Mouse (Mus musculus): ENCODE results near the gene Myof. TPM values are rescaled to one million over a fixed set of nuclear protein-coding genes. Genes with fewer than 3 reads are reported as not detected.

The Myof gene
- polyA plus RNA-seq, 1 experiment from 2014 or later: 4.4 TPM

- no peaks in the 10 kb centered on the region for H3K9me3 ChIP-seq (ENCODE audit: control insufficient read depth, low read length)
- no peak overlapping the region for H3K4me3 ChIP-seq (ENCODE audit: low read depth, low read length)
- H3K27me3 ChIP-seq (replicated peaks; ENCODE audit: control insufficient read depth, insufficient read depth, low read length): peaks cover 8% of the 10 kb centered on the region; the same call in 1 of the 2 replicates
- H3K36me3 ChIP-seq (ENCODE audit: control insufficient read depth, insufficient read depth, low read length): no peaks in the 10 kb centered on the region
- WGBS: 50% methylated on average over 2 of the region's 2 CpGs
- DNase-seq (ENCODE audit: low spot score): no peak
- peaks cover 8% of the 10 kb centered on the region; the same call in 1 of the 2 replicates for H3K4me1 ChIP-seq (replicated peaks; ENCODE audit: control insufficient read depth, insufficient read depth, low read length)
- no peak for ATAC-seq (replicated peaks; ENCODE audit: low FRiP score)
- no peak overlapping the region for H3K9ac ChIP-seq (ENCODE audit: low read depth, low read length)
- H3K27ac ChIP-seq (ENCODE audit: low read depth, low read length): no peak overlapping the region
- H3K4me2 ChIP-seq: no peak overlapping the region
Observed at GRCm38 (mm10) chr19:38033735-38034057, 9.7 kb downstream of the Myof start.

- no peak overlapping the region for H3K4me2 ChIP-seq
- peaks cover 8% of the 10 kb centered on the region; the same call in 1 of the 2 replicates for H3K4me1 ChIP-seq (replicated peaks; ENCODE audit: control insufficient read depth, insufficient read depth, low read length)
- H3K9me3 ChIP-seq (ENCODE audit: control insufficient read depth, low read length): no peaks in the 10 kb centered on the region
- no peak overlapping the region for H3K27ac ChIP-seq (ENCODE audit: low read depth, low read length)
- ATAC-seq (replicated peaks; ENCODE audit: low FRiP score) (no peak), DNase-seq (ENCODE audit: low spot score) (no peak)
- WGBS: 66% methylated on average over 15 of the region's 15 CpGs
- H3K4me3 ChIP-seq (ENCODE audit: low read depth, low read length): no peak overlapping the region
- H3K36me3 ChIP-seq (ENCODE audit: control insufficient read depth, insufficient read depth, low read length): no peaks in the 10 kb centered on the region
- H3K27me3 ChIP-seq (replicated peaks; ENCODE audit: control insufficient read depth, insufficient read depth, low read length): peaks cover 8% of the 10 kb centered on the region; the same call in 1 of the 2 replicates
- no peak overlapping the region for H3K9ac ChIP-seq (ENCODE audit: low read depth, low read length)
Observed at GRCm38 (mm10) chr19:38032993-38033734, 10.2 kb downstream of the Myof start.

- Histone ChIP-seq H3K27me3 (replicated peaks; ENCODE audit: control insufficient read depth, insufficient read depth, low read length) (peaks cover 8% of the 10 kb centered on the region; the same call in 1 of the 2 replicates), H3K9me3 (ENCODE audit: control insufficient read depth, low read length) (no peaks in the 10 kb centered on the region), H3K4me2 (peak overlapping the region; percentile 45), H3K27ac (ENCODE audit: low read depth, low read length) (no peak overlapping the region), H3K4me1 (replicated peaks; ENCODE audit: control insufficient read depth, insufficient read depth, low read length) (peaks cover 8% of the 10 kb centered on the region; the same call in 1 of the 2 replicates), H3K4me3 (ENCODE audit: low read depth, low read length) (no peak overlapping the region), H3K36me3 (ENCODE audit: control insufficient read depth, insufficient read depth, low read length) (no peaks in the 10 kb centered on the region), H3K9ac (ENCODE audit: low read depth, low read length) (no peak overlapping the region)
- 37% methylated on average over 9 of the region's 9 CpGs for WGBS
- DNase-seq (ENCODE audit: low spot score) (no peak), ATAC-seq (replicated peaks; ENCODE audit: low FRiP score) (no peak)
Observed at GRCm38 (mm10) chr19:38031144-38031543, 12.2 kb downstream of the Myof start.

- DNase-seq (ENCODE audit: low spot score) (no peak), ATAC-seq (replicated peaks; ENCODE audit: low FRiP score) (no peak)
- peaks cover 8% of the 10 kb centered on the region; the same call in 1 of the 2 replicates for H3K4me1 ChIP-seq (replicated peaks; ENCODE audit: control insufficient read depth, insufficient read depth, low read length)
- no peak overlapping the region for H3K9ac ChIP-seq (ENCODE audit: low read depth, low read length)
- WGBS: 0% methylated on average over 9 of the region's 23 CpGs
- H3K4me2 ChIP-seq: peak overlapping the region; percentile 45
- H3K4me3 ChIP-seq (ENCODE audit: low read depth, low read length): no peak overlapping the region
- H3K27ac ChIP-seq (ENCODE audit: low read depth, low read length): no peak overlapping the region
- H3K9me3 ChIP-seq (ENCODE audit: control insufficient read depth, low read length): no peaks in the 10 kb centered on the region
- H3K36me3 ChIP-seq (ENCODE audit: control insufficient read depth, insufficient read depth, low read length): no peaks in the 10 kb centered on the region
- H3K27me3 ChIP-seq (replicated peaks; ENCODE audit: control insufficient read depth, insufficient read depth, low read length): peaks cover 6% of the 10 kb centered on the region; the same call in 1 of the 2 replicates
Observed at GRCm38 (mm10) chr19:38030673-38031137, 12.7 kb downstream of the Myof start.

- no peak overlapping the region for H3K4me3 ChIP-seq (ENCODE audit: low read depth, low read length)
- WGBS: 72% methylated on average over 3 of the region's 3 CpGs
- no peak for ATAC-seq (replicated peaks; ENCODE audit: low FRiP score)
- no peak overlapping the region for H3K9ac ChIP-seq (ENCODE audit: low read depth, low read length)
- H3K4me2 ChIP-seq: no peak overlapping the region
- peaks cover 8% of the 10 kb centered on the region; the same call in 1 of the 2 replicates for H3K4me1 ChIP-seq (replicated peaks; ENCODE audit: control insufficient read depth, insufficient read depth, low read length)
- DNase-seq (ENCODE audit: low spot score): no peak
- no peak overlapping the region for H3K27ac ChIP-seq (ENCODE audit: low read depth, low read length)
- no peaks in the 10 kb centered on the region for H3K36me3 ChIP-seq (ENCODE audit: control insufficient read depth, insufficient read depth, low read length)
- H3K27me3 ChIP-seq (replicated peaks; ENCODE audit: control insufficient read depth, insufficient read depth, low read length): peaks cover 3% of the 10 kb centered on the region; the same call in 1 of the 2 replicates
- no peaks in the 10 kb centered on the region for H3K9me3 ChIP-seq (ENCODE audit: control insufficient read depth, low read length)
Observed at GRCm38 (mm10) chr19:38029871-38030270, 13.5 kb downstream of the Myof start.

GRCm38 (mm10) chr19:38029292-38029691 lies 14.1 kb downstream of the Myof start:
- H3K4me3 ChIP-seq (ENCODE audit: low read depth, low read length): no peak overlapping the region
- 79% methylated on average over 3 of the region's 3 CpGs for WGBS
- H3K9me3 ChIP-seq (ENCODE audit: control insufficient read depth, low read length): no peaks in the 10 kb centered on the region
- no peak overlapping the region for H3K4me2 ChIP-seq
- H3K27me3 ChIP-seq (replicated peaks; ENCODE audit: control insufficient read depth, insufficient read depth, low read length): peaks cover 3% of the 10 kb centered on the region; the same call in 1 of the 2 replicates
- no peak overlapping the region for H3K9ac ChIP-seq (ENCODE audit: low read depth, low read length)
- peaks cover 8% of the 10 kb centered on the region; the same call in 1 of the 2 replicates for H3K4me1 ChIP-seq (replicated peaks; ENCODE audit: control insufficient read depth, insufficient read depth, low read length)
- no peak for ATAC-seq (replicated peaks; ENCODE audit: low FRiP score)
- no peaks in the 10 kb centered on the region for H3K36me3 ChIP-seq (ENCODE audit: control insufficient read depth, insufficient read depth, low read length)
- no peak overlapping the region for H3K27ac ChIP-seq (ENCODE audit: low read depth, low read length)
- no peak for DNase-seq (ENCODE audit: low spot score)

- ATAC-seq (replicated peaks; ENCODE audit: low FRiP score): no peak
- H3K9me3 ChIP-seq (ENCODE audit: control insufficient read depth, low read length): no peaks in the 10 kb centered on the region
- H3K36me3 ChIP-seq (ENCODE audit: control insufficient read depth, insufficient read depth, low read length): no peaks in the 10 kb centered on the region
- no peak overlapping the region for H3K4me2 ChIP-seq
- peak overlapping the region; percentile 28; the same call in 1 of the 2 replicates for H3K27ac ChIP-seq (ENCODE audit: low read depth, low read length)
- H3K9ac ChIP-seq (ENCODE audit: low read depth, low read length): no peak overlapping the region
- no peaks in the 10 kb centered on the region for H3K27me3 ChIP-seq (replicated peaks; ENCODE audit: control insufficient read depth, insufficient read depth, low read length)
- H3K4me3 ChIP-seq (ENCODE audit: low read depth, low read length): no peak overlapping the region
- 61% methylated on average over 10 of the region's 10 CpGs for WGBS
- 0 out of 2 replicates have a peak, but pooled peaks cover 8% of the 10 kb centered on the region for H3K4me1 ChIP-seq (replicated peaks; ENCODE audit: control insufficient read depth, insufficient read depth, low read length)
- no peak for DNase-seq (ENCODE audit: low spot score)
Observed at GRCm38 (mm10) chr19:38027881-38028521, 15.4 kb downstream of the Myof start.

- H3K36me3 ChIP-seq (ENCODE audit: control insufficient read depth, insufficient read depth, low read length): no peaks in the 10 kb centered on the region
- H3K4me3 ChIP-seq (ENCODE audit: low read depth, low read length): no peak overlapping the region
- ATAC-seq (replicated peaks; ENCODE audit: low FRiP score) (no peak), DNase-seq (ENCODE audit: low spot score) (no peak)
- no peaks in the 10 kb centered on the region for H3K27me3 ChIP-seq (replicated peaks; ENCODE audit: control insufficient read depth, insufficient read depth, low read length)
- no peak overlapping the region for H3K27ac ChIP-seq (ENCODE audit: low read depth, low read length)
- 0 out of 2 replicates have a peak, but pooled peaks cover 8% of the 10 kb centered on the region for H3K4me1 ChIP-seq (replicated peaks; ENCODE audit: control insufficient read depth, insufficient read depth, low read length)
- no peak overlapping the region for H3K4me2 ChIP-seq
- WGBS: 72% methylated on average over 6 of the region's 6 CpGs
- no peak overlapping the region for H3K9ac ChIP-seq (ENCODE audit: low read depth, low read length)
- no peaks in the 10 kb centered on the region for H3K9me3 ChIP-seq (ENCODE audit: control insufficient read depth, low read length)
Observed at GRCm38 (mm10) chr19:38027389-38027788, 16.0 kb downstream of the Myof start.

Measured in liver, embryonic 11.5 days (tissue).